Mouse (Mus musculus) olfactory bulb, adult 2 months (tissue): ENCODE measurements around the gene Mat2b. TPM values are rescaled to one million over a fixed set of nuclear protein-coding genes. Genes with fewer than 3 reads are reported as not detected.

ENCODE experiments used
- H3K27ac ChIP-seq: fragments of 200-500 bp; 2 replicates; pipeline ENCODE4 v1.5.1; 2012; ENCODE audit warnings: low read depth, low read length; ENCODE audit not compliant: insufficient read depth
- H3K4me1 ChIP-seq: fragments of 200-500 bp; 2 replicates; pipeline ENCODE4 v1.6.1; 2012; ENCODE audit warnings: low read length; ENCODE audit not compliant: control insufficient read depth, insufficient read depth
- H3K4me3 ChIP-seq: fragments of 200-500 bp; 2 replicates; pipeline ENCODE4 v1.5.1; 2012; ENCODE audit warnings: mild to moderate bottlenecking, low read depth, low read length, moderate library complexity; ENCODE audit not compliant: insufficient read depth
- CTCF ChIP-seq: fragments of 200-500 bp; IDR thresholded peaks from 2 replicates; pipeline ENCODE4 v1.5.1; 2012; ENCODE audit warnings: low read depth, mild to moderate bottlenecking, low read length, moderate library complexity; ENCODE audit not compliant: insufficient read depth
- POLR2A ChIP-seq: fragments of 200-500 bp; IDR thresholded peaks from 2 replicates; pipeline ENCODE4 v1.6.1; 2012; ENCODE audit warnings: mild to moderate bottlenecking, low read depth, low read length, moderate library complexity; ENCODE audit not compliant: insufficient read depth
- WGBS: fragments of 180-500 bp; shearing (Covaris S2); methylation state at CpG from one replicate; pipeline ENCODE4 v1.1.7; 2018; 5-methylcytosine and 5-hydroxymethylcytosine counted together
- polyA plus RNA-seq: library from polyadenylated mRNA; stranded (reverse); fragments of >200 nt; gene quantifications from 2 replicates; pipeline ENCODE4 v1.2.4, GENCODE M21; 2012; ENCODE audit warnings: low replicate concordance; ENCODE audit not compliant: missing spikeins, insufficient read depth, insufficient read length

Gene Mat2b
- polyA plus RNA-seq, 1 experiment = not detected

DNA sequence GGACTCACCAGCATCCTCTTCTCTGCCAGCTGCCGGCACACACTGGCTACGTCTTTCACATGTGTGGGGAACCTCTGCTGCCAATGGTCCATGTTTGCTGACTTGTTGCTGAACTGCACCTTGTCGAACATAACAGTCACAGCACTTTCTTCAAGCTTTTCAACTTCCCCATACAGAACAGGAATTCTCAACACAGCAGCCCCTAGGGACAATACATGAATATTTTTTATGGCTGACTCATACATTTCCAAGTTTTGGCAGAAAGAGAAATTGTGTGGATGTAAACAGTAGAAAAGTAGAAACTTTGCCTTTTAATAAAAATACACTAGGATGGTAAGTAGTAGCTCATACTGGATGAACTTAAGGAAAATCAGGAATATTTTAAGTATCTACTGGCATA, 12.5 kb downstream of the Mat2b start:
- TF ChIP-seq CTCF (no peak), POLR2A (no peak)
- Histone ChIP-seq H3K27ac (no peak overlapping the region), H3K4me3 (no peak overlapping the region), H3K4me1 (peaks cover 3% of the 10 kb centered on the region; the same call in 1 of the 2 replicates)
- WGBS = 82% methylated on average over 3 of the region's 3 CpGs

DNA sequence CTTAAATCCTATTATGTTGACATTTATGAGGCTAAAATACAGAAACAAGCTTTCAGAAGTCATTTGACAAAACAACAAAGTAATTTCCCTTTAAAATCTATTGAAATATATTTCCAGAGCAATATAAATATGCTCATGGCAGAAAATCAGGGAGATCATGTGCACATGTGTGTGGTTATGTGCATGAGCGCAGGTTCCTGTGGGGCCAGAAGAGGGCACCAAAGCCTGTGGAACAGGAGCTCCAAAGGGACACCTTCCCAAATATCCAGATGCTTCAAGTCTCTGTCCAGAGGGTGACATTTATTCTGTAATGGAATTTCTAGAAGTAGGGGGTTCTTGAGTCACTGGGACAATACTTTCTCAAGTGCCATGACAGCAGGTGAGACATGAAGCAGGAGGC, 17.8 kb downstream of the Mat2b start:
- TF ChIP-seq CTCF = no peak
- TF ChIP-seq POLR2A = no peak
- 100% methylated on average over 1 of the region's 1 CpGs for WGBS
- Histone ChIP-seq H3K27ac (no peak overlapping the region), H3K4me1 (no peaks in the 10 kb centered on the region), H3K4me3 (no peak overlapping the region)

DNA sequence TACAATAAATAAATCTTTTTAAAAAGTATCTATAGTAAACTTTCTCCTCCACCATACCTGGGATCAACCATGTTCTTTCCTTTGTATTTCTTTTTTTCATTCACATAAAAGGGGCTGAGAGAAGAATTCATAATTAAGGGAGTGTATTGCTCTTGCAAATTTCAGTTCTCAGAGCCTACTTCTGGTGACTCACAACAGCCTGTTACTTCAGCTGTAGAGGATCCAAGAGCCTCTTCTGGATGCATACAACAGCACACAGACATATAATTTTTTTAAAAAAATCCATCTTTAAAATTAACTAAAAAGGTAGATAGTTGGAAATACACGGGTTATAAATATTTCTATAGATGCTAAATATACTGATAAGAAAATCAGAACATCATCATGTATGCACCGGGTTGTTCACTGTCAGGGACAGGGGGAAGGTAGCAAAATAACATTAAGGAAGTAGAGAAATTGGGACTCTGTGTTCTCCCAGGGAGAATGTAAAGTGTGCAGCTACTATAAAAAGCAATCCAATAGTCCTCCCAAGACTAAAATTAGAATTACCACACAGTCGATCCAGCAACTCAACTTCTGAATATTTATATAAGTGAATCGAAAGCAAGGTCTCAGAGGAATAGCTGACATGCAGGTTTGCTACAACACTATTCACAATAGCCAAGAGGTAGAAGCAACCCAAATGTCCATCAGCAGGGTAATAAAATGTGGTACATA, 19.8 kb downstream of the Mat2b start:
- 37% methylated on average over 4 of the region's 4 CpGs for WGBS
- Histone ChIP-seq H3K27ac (no peak overlapping the region), H3K4me1 (no peaks in the 10 kb centered on the region), H3K4me3 (no peak overlapping the region)
- TF ChIP-seq CTCF = no peak
- no peak for TF ChIP-seq POLR2A

DNA sequence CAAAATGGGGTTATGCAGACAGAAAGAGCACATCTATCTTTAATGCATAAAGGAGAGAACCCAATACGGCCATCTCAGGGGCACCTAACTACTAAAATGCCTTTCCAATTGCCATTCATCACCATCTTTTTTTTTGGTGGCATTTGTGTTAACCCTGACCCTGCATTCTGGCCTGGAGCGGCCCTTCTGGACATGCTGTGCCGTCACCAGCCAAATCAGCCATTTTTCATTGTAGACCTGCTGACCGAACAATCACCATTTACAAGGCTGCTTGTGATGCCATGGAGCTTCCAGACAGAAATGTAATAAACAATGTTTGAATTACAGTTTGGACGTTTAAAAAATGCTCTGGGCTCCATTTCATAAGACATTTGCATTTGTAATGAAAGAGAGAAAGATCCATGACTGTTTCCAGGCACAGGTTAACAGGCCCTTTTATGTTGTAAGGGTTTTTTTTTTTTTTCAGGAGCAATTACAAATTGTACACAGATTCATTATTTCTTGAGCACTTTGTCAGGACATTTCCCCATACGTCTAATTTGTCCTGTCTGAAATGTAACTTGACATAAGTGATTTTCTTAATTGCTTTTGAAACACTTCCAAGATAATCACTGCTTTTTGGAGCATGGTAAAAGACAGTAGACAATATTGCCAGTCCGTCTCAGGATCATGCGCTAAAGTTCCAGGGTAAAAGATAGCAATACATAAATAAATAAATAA, 45.1 kb downstream of the Mat2b start:
- no peak overlapping the region for H3K4me3 ChIP-seq
- TF ChIP-seq POLR2A (no peak), CTCF (no peak)
- WGBS = 59% methylated on average over 8 of the region's 8 CpGs
- no peak overlapping the region for H3K27ac ChIP-seq
- H3K4me1 ChIP-seq = no peaks in the 10 kb centered on the region

- 75% methylated on average over 2 of the region's 2 CpGs for WGBS
- Histone ChIP-seq H3K4me3 (no peak overlapping the region), H3K27ac (no peak overlapping the region), H3K4me1 (no peaks in the 10 kb centered on the region)
- TF ChIP-seq CTCF (no peak), POLR2A (no peak)
Measured at GRCm38 (mm10) chr11:40647246-40647645, 47.8 kb downstream of the Mat2b start.

Other genes with a start within 250 kb of the Mat2b start
- gene Hmmr, start 38.2 kb upstream of the Mat2b start, polyA plus RNA-seq = not detected in 2 replicates
- not detected in 2 replicates for gene Nudcd2, start 38.5 kb upstream of the Mat2b start, polyA plus RNA-seq
- not detected in 2 replicates for gene Ccng1, start 60.1 kb upstream of the Mat2b start, polyA plus RNA-seq